Mouse (Mus musculus): ENCODE data around the gene Sfxn1.

The Sfxn1 gene

GRCm38 (mm10) chr13:54071606-54072331, at the start of gene Sfxn1:
Gene Sfxn1 (plus strand): TSS chr13:54071869.
- peak; percentile 60 for DNase-seq

GRCm38 (mm10) chr13:54023311-54023710, 48.4 kb upstream of the Sfxn1 start:
- peak; percentile 38 for DNase-seq

- no peak for DNase-seq
These were observed 44.6 kb upstream of the Sfxn1 start for GRCm38 (mm10) chr13:54027079-54027478.

GRCm38 (mm10) chr13:54033653-54034052, 38.0 kb upstream of the Sfxn1 start:
- no peak for DNase-seq

GRCm38 (mm10) chr13:54035541-54035940, 36.1 kb upstream of the Sfxn1 start:
- DNase-seq = no peak

GRCm38 (mm10) chr13:54037936-54038335, 33.7 kb upstream of the Sfxn1 start:
- DNase-seq = peak; percentile 2

GRCm38 (mm10) chr13:54040256-54040655, 31.4 kb upstream of the Sfxn1 start:
- no peak for DNase-seq

- DNase-seq = no peak
These were observed 22.9 kb upstream of the Sfxn1 start for GRCm38 (mm10) chr13:54048679-54049352.

- DNase-seq = no peak
These were observed 20.0 kb upstream of the Sfxn1 start for GRCm38 (mm10) chr13:54051641-54052040.

- DNase-seq = no peak
These were observed 16.7 kb upstream of the Sfxn1 start for GRCm38 (mm10) chr13:54054962-54055361.

- peak; percentile 49 for DNase-seq
These were observed 16.2 kb upstream of the Sfxn1 start, which contains the start of gene Drd1 for GRCm38 (mm10) chr13:54055448-54055861. Gene Drd1 (minus strand): TSS chr13:54055705.

GRCm38 (mm10) chr13:54062068-54062467, 9.6 kb upstream of the Sfxn1 start:
- no peak for DNase-seq

- DNase-seq = peak; percentile 40
These were observed 8.4 kb upstream of the Sfxn1 start for GRCm38 (mm10) chr13:54063292-54063691.

GRCm38 (mm10) chr13:54066081-54066746, 5.5 kb upstream of the Sfxn1 start:
- DNase-seq = no peak

GRCm38 (mm10) chr13:54067617-54068166, 4.0 kb upstream of the Sfxn1 start:
- no peak for DNase-seq

GRCm38 (mm10) chr13:54071011-54071410, 658 bp upstream of the Sfxn1 start:
- DNase-seq = no peak

- no peak for DNase-seq
These were observed 923 bp downstream of the Sfxn1 start for GRCm38 (mm10) chr13:54072526-54073057.

- peak; percentile 64 for DNase-seq
These were observed 1.4 kb downstream of the Sfxn1 start for GRCm38 (mm10) chr13:54073066-54073465.

- DNase-seq = no peak
These were observed 1.8 kb downstream of the Sfxn1 start for GRCm38 (mm10) chr13:54073491-54073890.

GRCm38 (mm10) chr13:54075416-54075815, 3.7 kb downstream of the Sfxn1 start:
- DNase-seq = no peak

- DNase-seq = no peak
These were observed 4.4 kb downstream of the Sfxn1 start for GRCm38 (mm10) chr13:54076051-54076450.

- DNase-seq = no peak
These were observed 5.2 kb downstream of the Sfxn1 start for GRCm38 (mm10) chr13:54076762-54077460.

Measured in lung, postnatal 10 days (tissue).